Mouse (Mus musculus): ENCODE measurements around the gene Sowahd. TPM values are rescaled to one million over a fixed set of nuclear protein-coding genes. Genes with fewer than 3 reads are reported as not detected.

The Sowahd gene
- polyA plus RNA-seq, 1 experiment from 2014 or later = 1.1 TPM

Other genes starting within 250 kb of the Sowahd start
- 125 and 126 TPM in 2 replicates for gene Ube2a, start 174.9 kb upstream of the Sowahd start, polyA plus RNA-seq (2014; fragmentation: Nextera tagmentation; extraction: Ambion mirVana)
- 23.4 and 27.9 TPM in 2 replicates for gene C330007P06Rik, start 174.7 kb upstream of the Sowahd start, polyA plus RNA-seq (2014; fragmentation: Nextera tagmentation; extraction: Ambion mirVana)
- gene Nkrf, start 145.9 kb upstream of the Sowahd start, polyA plus RNA-seq (2014; fragmentation: Nextera tagmentation; extraction: Ambion mirVana) = 1.1 and 1.3 TPM in 2 replicates
- gene Sept6, start 57.1 kb upstream of the Sowahd start, polyA plus RNA-seq (2014; fragmentation: Nextera tagmentation; extraction: Ambion mirVana) = 24.8 and 25.5 TPM in 2 replicates
- 410 and 450 TPM in 2 replicates for gene Rpl39, start 36.6 kb downstream of the Sowahd start, polyA plus RNA-seq (2014; fragmentation: Nextera tagmentation; extraction: Ambion mirVana)
- gene Upf3b, start 61.5 kb downstream of the Sowahd start, polyA plus RNA-seq (2014; fragmentation: Nextera tagmentation; extraction: Ambion mirVana) = 15.0 and 16.2 TPM in 2 replicates
- 14.3 and 17.1 TPM in 2 replicates for gene Nkap, start 78.0 kb downstream of the Sowahd start, polyA plus RNA-seq (2014; fragmentation: Nextera tagmentation; extraction: Ambion mirVana)
- gene Akap14, start 120.0 kb downstream of the Sowahd start, polyA plus RNA-seq (2014; fragmentation: Nextera tagmentation; extraction: Ambion mirVana) = 0.11 TPM in 1 of 2 replicates, not detected in the other
- 553 and 620 TPM in 2 replicates for gene Ndufa1, start 142.3 kb downstream of the Sowahd start, polyA plus RNA-seq (2014; fragmentation: Nextera tagmentation; extraction: Ambion mirVana)
- 7.3 and 7.9 TPM in 2 replicates for gene Rnf113a1, start 142.4 kb downstream of the Sowahd start, polyA plus RNA-seq (2014; fragmentation: Nextera tagmentation; extraction: Ambion mirVana)
- not detected in 2 replicates for gene Gm9, start 162.2 kb downstream of the Sowahd start, polyA plus RNA-seq (2014; fragmentation: Nextera tagmentation; extraction: Ambion mirVana)
- not detected in 2 replicates for gene Rhox1, start 173.4 kb downstream of the Sowahd start, polyA plus RNA-seq (2014; fragmentation: Nextera tagmentation; extraction: Ambion mirVana)
- not detected in 2 replicates for gene Rhox2a, start 196.1 kb downstream of the Sowahd start, polyA plus RNA-seq (2014; fragmentation: Nextera tagmentation; extraction: Ambion mirVana)
- gene Rhox3a, start 201.1 kb downstream of the Sowahd start, polyA plus RNA-seq (2014; fragmentation: Nextera tagmentation; extraction: Ambion mirVana) = not detected in 2 replicates
- gene Rhox4a, start 216.5 kb downstream of the Sowahd start, polyA plus RNA-seq (2014; fragmentation: Nextera tagmentation; extraction: Ambion mirVana) = not detected in 2 replicates